Mouse (Mus musculus) intestine, embryonic 16.5 days (tissue): ENCODE measurements around the gene Lrrc75a. TPM values are rescaled to one million over a fixed set of nuclear protein-coding genes. Genes with fewer than 3 reads are reported as not detected.

Experiments used
- ATAC-seq: fragments of 200-750 bp; cut with Nextera tagmentation; 2 replicates; pipeline ENCODE4 v1.8.0; 2017; ENCODE audit warnings: moderate TSS enrichment, moderate library complexity
- H3K27ac ChIP-seq: fragments of 300-500 bp; sonication (generic); 2 replicates; pipeline ENCODE4 v1.5.1; 2014; ENCODE audit warnings: mild to moderate bottlenecking, low read length
- H3K27me3 ChIP-seq: fragments of 300-500 bp; sonication (generic); replicated peaks from 2 replicates; pipeline ENCODE4 v1.6.1; 2014; ENCODE audit warnings: low read length, control low read depth, mixed read lengths; ENCODE audit not compliant: control insufficient read depth, insufficient read depth
- H3K36me3 ChIP-seq: fragments of 300-500 bp; sonication (generic); 2 replicates; pipeline ENCODE4 v1.6.1; 2014; ENCODE audit warnings: low read length, control low read depth; ENCODE audit not compliant: control insufficient read depth, insufficient read depth
- H3K4me1 ChIP-seq: fragments of 300-500 bp; sonication (generic); 2 replicates; pipeline ENCODE4 v1.6.1; 2014; ENCODE audit warnings: low read length, control low read depth, mixed read lengths; ENCODE audit not compliant: control insufficient read depth, insufficient read depth
- H3K4me2 ChIP-seq: fragments of 300-500 bp; sonication (generic); 2 replicates; pipeline ENCODE4 v1.6.1; 2014; ENCODE audit warnings: low read depth, low read length, control low read depth
- H3K4me3 ChIP-seq: fragments of 300-500 bp; sonication (generic); 2 replicates; pipeline ENCODE4 v1.5.1; 2014; ENCODE audit warnings: mild to moderate bottlenecking, low read length
- H3K9ac ChIP-seq: fragments of 300-500 bp; sonication (generic); 2 replicates; pipeline ENCODE4 v1.6.1; 2014; ENCODE audit warnings: low read depth, low read length
- H3K9me3 ChIP-seq: fragments of 300-500 bp; sonication (generic); 2 replicates; pipeline ENCODE4 v1.6.1; 2016; ENCODE audit warnings: low read length, control low read depth; ENCODE audit not compliant: control insufficient read depth
- WGBS: fragments of 180-500 bp; shearing (Covaris S2); extraction: QIAGEN DNeasy Blood & Tissue Kit; methylation state at CpG from one replicate; pipeline ENCODE4 v1.1.7; 2014; 5-methylcytosine and 5-hydroxymethylcytosine counted together
- polyA plus RNA-seq: library from polyadenylated mRNA; unstranded; fragments of >200 nt; fragmentation: Nextera tagmentation; extraction: Ambion mirVana; gene quantifications from 2 replicates; pipeline ENCODE4 v1.2.1, GENCODE M21; 2015

Gene Lrrc75a
- polyA plus RNA-seq, 1 experiment from 2014 or later, result 14.1 TPM

DNA sequence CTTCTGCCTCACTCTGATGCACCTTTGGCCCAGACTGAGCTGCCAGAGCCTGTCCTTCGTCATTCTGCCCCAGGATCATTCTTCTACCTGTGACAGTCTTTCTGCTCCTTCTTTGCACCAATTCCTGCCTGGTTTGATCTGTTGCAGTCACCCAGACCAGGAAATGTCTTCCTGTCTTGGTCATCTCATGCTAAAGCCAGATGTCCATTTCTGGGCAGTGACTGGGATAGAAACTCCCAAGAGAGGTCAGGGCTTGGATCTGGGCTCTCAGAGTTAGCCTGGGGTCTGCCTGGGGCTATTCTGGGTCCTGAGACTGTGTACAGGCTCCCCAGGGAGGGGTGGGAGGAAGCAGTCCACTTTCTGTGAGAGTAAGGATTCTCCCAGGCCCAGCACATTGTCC lies 82.1 kb downstream of the Lrrc75a start:
- Histone ChIP-seq H3K9me3 (no peaks in the 10 kb centered on the region), H3K4me3 (no peak overlapping the region), H3K27ac (no peak overlapping the region), H3K4me2 (no peak overlapping the region), H3K4me1 (peaks cover 5% of the 10 kb centered on the region; the same call in 1 of the 2 replicates), H3K36me3 (no peaks in the 10 kb centered on the region), H3K9ac (peak overlapping the region; percentile 7; the same call in 1 of the 2 replicates), H3K27me3 (no peaks in the 10 kb centered on the region)
- 38% methylated on average over 1 of the region's 1 CpGs for WGBS
- no peak for ATAC-seq

DNA sequence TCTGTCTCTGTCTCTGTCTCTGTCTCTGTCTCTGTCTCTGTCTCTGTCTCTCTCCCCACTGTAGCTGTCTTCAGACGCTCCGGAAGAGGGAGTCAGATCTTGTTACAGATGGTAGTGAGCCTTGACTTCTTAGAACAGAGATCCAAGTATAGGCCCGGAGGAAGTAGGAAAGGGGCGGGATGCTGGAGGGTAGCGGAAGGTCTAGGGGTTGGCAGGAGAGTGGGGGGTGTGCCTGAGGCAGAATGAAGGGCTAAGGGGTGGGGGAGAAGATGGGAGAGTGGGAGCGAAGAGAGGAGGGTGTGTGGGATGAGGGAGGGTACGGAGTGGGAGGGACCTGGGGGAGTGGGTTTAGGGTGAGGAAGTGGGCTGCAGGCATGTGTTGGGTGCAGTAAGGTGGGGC lies 82.6 kb downstream of the Lrrc75a start:
- Histone ChIP-seq H3K36me3 (no peaks in the 10 kb centered on the region), H3K27me3 (no peaks in the 10 kb centered on the region), H3K4me2 (no peak overlapping the region), H3K9me3 (no peaks in the 10 kb centered on the region), H3K4me3 (no peak overlapping the region), H3K4me1 (peaks cover 5% of the 10 kb centered on the region; the same call in 1 of the 2 replicates), H3K27ac (no peak overlapping the region), H3K9ac (0 out of 2 replicates have a peak overlapping the region, but pooled peaks have one; percentile 7)
- 69% methylated on average over 7 of the region's 7 CpGs for WGBS
- ATAC-seq, result no peak

DNA sequence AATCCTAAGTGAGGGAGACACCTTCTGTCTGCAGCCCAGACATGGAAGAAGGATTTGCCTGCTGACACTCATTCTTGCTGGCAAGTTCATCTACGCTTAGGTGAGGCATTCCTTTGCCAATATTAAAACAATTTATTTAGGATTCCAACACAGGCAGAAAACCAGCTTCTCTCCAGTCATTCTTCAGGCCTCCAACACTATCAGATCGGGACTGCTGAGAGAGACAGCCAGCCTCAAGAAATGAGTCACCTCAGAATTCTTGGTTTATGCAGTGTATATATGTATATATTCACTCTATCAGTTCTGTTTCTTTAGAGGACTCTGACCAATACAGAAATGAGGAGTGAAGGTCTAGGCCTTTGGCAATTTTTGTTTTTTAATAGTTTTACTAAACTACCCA lies 84.7 kb downstream of the Lrrc75a start:
- 76% methylated on average over 2 of the region's 2 CpGs for WGBS
- ATAC-seq, result no peak
- Histone ChIP-seq H3K36me3 (no peaks in the 10 kb centered on the region), H3K4me3 (no peak overlapping the region), H3K4me1 (peaks cover 10% of the 10 kb centered on the region; the same call in 1 of the 2 replicates), H3K27me3 (no peaks in the 10 kb centered on the region), H3K9ac (no peak overlapping the region), H3K4me2 (no peak overlapping the region), H3K27ac (no peak overlapping the region), H3K9me3 (no peaks in the 10 kb centered on the region)

DNA sequence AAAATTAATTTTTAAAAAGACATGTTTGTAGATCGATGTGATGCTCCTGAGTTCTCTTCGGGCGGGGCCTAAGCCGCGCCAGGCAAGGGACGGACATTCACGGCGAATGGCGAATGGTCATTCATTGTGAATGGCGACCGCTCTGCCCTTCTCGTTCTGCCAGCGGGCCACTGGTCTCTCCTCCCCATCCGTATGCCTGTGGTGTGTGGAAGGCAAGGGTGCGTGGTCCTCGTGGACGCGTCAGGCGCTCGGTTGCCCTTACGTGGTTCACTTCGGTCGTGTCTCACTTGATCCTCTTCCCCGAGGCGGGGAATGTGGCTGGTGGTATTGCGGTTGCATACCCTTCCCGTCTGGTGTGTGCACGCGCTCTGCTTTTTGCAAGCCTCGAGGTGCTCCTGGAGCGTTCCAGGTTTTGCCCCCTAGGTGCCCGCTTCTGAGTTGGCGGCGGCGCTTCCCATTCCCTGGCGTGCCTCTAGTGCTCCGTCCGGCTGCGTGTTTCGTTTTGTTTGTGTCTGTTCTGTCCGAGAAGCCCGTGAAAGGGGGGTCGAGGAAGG lies 87.8 kb downstream of the Lrrc75a start:
- no peaks in the 10 kb centered on the region for H3K27me3 ChIP-seq
- H3K4me1 ChIP-seq, result peaks cover 10% of the 10 kb centered on the region
- no peak overlapping the region for H3K27ac ChIP-seq
- 26% methylated on average over 43 of the region's 43 CpGs for WGBS
- no peak for ATAC-seq
- H3K36me3 ChIP-seq, result no peaks in the 10 kb centered on the region
- H3K9ac ChIP-seq, result peak overlapping the region; percentile 66
- no peaks in the 10 kb centered on the region for H3K9me3 ChIP-seq
- H3K4me2 ChIP-seq, result peak overlapping the region; percentile 78
- peak overlapping the region; percentile 42 for H3K4me3 ChIP-seq

DNA sequence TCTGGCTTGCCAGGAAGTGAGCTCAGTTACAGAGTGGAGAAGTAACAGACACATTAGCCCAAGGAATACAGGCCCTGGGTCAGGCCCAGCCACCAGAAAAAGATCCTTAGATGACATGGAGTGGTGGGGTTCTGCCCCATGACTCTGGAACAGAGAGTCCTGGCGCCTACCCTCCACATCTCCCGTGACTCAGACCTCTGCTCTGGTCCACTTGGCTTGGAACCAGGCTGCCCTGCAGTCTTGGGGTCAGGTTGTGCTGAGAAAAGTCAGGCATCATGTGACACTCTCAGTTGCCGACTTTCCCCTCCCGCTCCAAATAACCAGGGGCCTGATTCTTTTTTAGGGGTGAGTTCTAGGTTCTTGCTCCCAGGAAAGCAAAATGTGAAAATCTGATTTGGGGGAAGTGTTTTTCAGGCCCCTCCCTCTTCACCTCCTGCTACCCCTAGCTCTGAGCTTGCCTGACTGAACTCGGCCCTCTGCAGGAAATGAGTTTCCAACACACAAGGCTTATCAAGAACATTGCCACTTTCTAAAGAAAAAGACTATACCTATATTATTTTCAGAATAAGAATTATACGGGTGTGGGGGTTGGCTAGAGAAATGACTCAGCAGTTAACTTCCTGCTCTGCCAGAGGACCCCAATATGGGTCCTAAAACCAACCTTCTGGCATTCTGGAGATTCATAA lies 89.2 kb downstream of the Lrrc75a start:
- WGBS, result 54% methylated on average over 6 of the region's 6 CpGs
- ATAC-seq, result peak; percentile 20; the same call in 1 of the 2 replicates

DNA sequence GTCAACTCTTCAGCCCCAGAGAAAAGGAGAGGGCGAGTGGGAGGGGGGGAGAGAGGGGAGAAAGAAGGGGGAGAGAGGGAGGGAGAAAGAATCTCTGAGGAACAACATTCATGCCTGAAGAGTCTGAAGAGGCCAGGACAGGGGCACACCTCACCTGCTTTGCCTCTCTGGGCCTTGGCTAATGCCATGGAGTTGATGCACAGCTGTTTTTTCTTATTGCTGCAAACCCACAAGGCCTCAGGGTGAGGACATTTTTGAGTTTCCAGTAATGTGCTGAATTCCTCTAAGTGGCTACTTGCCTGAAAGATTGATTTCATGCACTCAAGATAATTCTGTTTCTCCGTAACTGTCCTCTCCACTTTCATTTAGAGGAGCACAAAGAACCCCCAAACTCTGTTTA lies 90.2 kb downstream of the Lrrc75a start:
- Histone ChIP-seq H3K4me2 (no peak overlapping the region), H3K36me3 (no peaks in the 10 kb centered on the region), H3K9ac (no peak overlapping the region), H3K27me3 (no peaks in the 10 kb centered on the region), H3K27ac (0 out of 2 replicates have a peak overlapping the region, but pooled peaks have one; percentile 8), H3K9me3 (no peaks in the 10 kb centered on the region), H3K4me3 (no peak overlapping the region), H3K4me1 (peaks cover 22% of the 10 kb centered on the region)
- WGBS, result 57% methylated on average over 2 of the region's 2 CpGs
- ATAC-seq, result no peak

More for the DNA sequence above, 89.2 kb downstream of the Lrrc75a start:
- no peaks in the 10 kb centered on the region for H3K27me3 ChIP-seq
- no peak overlapping the region for H3K9ac ChIP-seq
- no peak overlapping the region for H3K4me2 ChIP-seq
- no peaks in the 10 kb centered on the region for H3K9me3 ChIP-seq
- H3K36me3 ChIP-seq, result no peaks in the 10 kb centered on the region
- no peak overlapping the region; the same call in 1 of the 2 replicates for H3K27ac ChIP-seq
- H3K4me3 ChIP-seq, result no peak overlapping the region
- H3K4me1 ChIP-seq, result peaks cover 14% of the 10 kb centered on the region

DNA sequence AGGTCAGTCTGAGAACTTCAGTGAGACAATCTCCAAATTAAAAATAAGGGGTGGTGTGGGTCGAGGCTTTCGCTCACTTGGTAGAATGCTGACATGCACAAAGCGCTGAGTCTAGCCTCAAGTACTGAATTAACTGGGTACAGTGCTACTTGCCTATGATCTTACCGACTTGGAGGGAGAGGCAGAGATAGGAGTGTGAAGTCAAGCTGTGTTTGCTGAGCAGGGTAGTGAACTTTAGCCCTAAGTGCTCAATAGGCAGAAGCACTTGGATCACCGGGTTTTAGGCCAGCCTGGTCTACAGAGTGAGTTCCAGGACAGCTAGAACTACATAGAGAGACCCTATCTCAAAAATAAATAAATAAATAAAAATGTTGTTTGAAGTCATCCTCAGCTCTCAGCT lies 91.1 kb downstream of the Lrrc75a start:
- H3K9ac ChIP-seq, result no peak overlapping the region
- H3K4me3 ChIP-seq, result no peak overlapping the region
- H3K9me3 ChIP-seq, result no peaks in the 10 kb centered on the region
- no peak overlapping the region for H3K27ac ChIP-seq
- H3K36me3 ChIP-seq, result no peaks in the 10 kb centered on the region
- no peaks in the 10 kb centered on the region for H3K27me3 ChIP-seq
- peaks cover 22% of the 10 kb centered on the region for H3K4me1 ChIP-seq
- peak; percentile 90 for ATAC-seq
- no peak overlapping the region for H3K4me2 ChIP-seq
- 44% methylated on average over 5 of the region's 5 CpGs for WGBS

DNA sequence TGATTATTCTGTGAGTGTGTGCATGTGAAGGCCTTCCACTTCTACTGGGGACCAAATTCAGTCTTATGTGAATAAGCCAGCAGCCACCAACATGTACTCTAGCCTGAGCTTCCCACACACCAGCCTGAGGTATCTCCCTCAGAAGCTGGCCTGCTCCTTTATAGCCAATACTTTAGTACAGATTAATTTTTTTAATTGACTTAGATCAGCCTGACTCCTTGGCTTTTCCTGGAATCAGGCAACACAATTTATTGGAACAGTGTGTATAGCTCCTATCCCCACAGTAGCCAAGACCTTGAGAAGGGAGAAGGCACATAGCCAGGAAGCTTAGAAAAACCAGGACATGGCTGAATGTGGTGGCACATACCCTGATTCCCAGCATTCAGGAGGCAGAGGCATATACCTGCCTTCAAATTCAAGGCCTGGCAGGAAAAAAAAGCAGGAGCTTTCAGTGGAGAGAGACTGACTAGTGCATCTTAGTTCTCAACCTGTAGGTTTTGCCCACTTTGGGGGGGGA lies 92.4 kb downstream of the Lrrc75a start:
- H3K4me2 ChIP-seq, result no peak overlapping the region
- no peak overlapping the region for H3K9ac ChIP-seq
- no peaks in the 10 kb centered on the region for H3K36me3 ChIP-seq
- peak overlapping the region; percentile 28; the same call in 1 of the 2 replicates for H3K27ac ChIP-seq
- H3K4me3 ChIP-seq, result no peak overlapping the region
- no peaks in the 10 kb centered on the region for H3K27me3 ChIP-seq
- ATAC-seq, result no peak
- no peaks in the 10 kb centered on the region for H3K9me3 ChIP-seq
- H3K4me1 ChIP-seq, result peaks cover 22% of the 10 kb centered on the region

DNA sequence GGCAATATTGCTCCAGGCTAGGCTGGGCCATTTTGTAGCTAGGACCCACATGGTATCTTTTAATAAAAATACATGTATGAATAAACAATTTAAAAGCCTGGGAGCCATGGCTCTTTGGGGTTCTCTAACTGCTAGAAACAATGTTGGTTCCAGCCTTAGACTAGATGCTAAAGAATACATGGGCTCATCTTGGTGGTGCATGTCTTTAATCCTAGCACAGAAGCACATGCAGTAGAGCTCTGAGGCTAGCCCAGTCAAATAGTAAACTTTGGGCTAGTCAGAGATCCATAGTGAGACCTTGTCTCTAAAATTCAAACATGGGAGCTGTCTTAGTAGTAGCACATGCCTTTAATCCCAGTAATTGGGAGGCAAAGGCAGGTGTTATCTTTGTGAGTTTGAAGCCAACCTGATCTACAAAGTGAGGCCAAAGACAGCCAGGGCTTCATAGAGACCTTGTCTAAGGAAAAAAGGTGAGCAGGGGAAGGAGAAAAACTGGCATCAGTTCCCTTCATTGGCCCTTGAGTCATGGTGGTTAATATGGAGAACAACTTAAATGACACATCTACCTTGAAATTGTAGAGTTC lies 93.3 kb downstream of the Lrrc75a start:
- Histone ChIP-seq H3K27ac (0 out of 2 replicates have a peak overlapping the region, but pooled peaks have one; percentile 1), H3K4me3 (no peak overlapping the region), H3K9ac (no peak overlapping the region), H3K4me2 (no peak overlapping the region), H3K36me3 (no peaks in the 10 kb centered on the region), H3K4me1 (peaks cover 22% of the 10 kb centered on the region), H3K27me3 (no peaks in the 10 kb centered on the region), H3K9me3 (no peaks in the 10 kb centered on the region)
- no peak for ATAC-seq
